Mouse (Mus musculus) lung, embryonic 14.5 days (tissue): ENCODE results near the gene Gtf3a. TPM values are rescaled to one million over a fixed set of nuclear protein-coding genes. Genes with fewer than 3 reads are reported as not detected.

Experiments used
- ATAC-seq: fragments of 200-750 bp; cut with Nextera tagmentation; 2 replicates; pipeline ENCODE4 v1.8.0; 2017; ENCODE audit warnings: mild to moderate bottlenecking, moderate TSS enrichment, moderate library complexity; ENCODE audit not compliant: insufficient read depth
- DNase-seq: peaks from one replicate; pipeline ENCODE4 v3.0.0-alpha.2; 2015
- H3K27ac ChIP-seq: fragments of 300-500 bp; sonication (generic); 2 replicates; pipeline ENCODE4 v1.5.1; 2014; ENCODE audit warnings: low read depth, mild to moderate bottlenecking, moderate library complexity
- H3K27me3 ChIP-seq: fragments of 300-500 bp; sonication (generic); 2 replicates; pipeline ENCODE4 v1.6.1; 2014; ENCODE audit warnings: low read length, control low read depth; ENCODE audit not compliant: insufficient read depth
- H3K36me3 ChIP-seq: fragments of 300-500 bp; sonication (generic); 2 replicates; pipeline ENCODE4 v1.6.1; 2014; ENCODE audit warnings: control low read depth; ENCODE audit not compliant: insufficient read depth
- H3K4me1 ChIP-seq: fragments of 300-500 bp; sonication (generic); 2 replicates; pipeline ENCODE4 v1.6.1; 2014; ENCODE audit warnings: antibody characterized with exemption, control low read depth; ENCODE audit not compliant: insufficient read depth
- H3K4me2 ChIP-seq: fragments of 300-500 bp; sonication (generic); 2 replicates; pipeline ENCODE4 v1.6.1; 2014; ENCODE audit warnings: mild to moderate bottlenecking
- H3K4me3 ChIP-seq: fragments of 300-500 bp; sonication (generic); 2 replicates; pipeline ENCODE4 v1.5.1; 2014; ENCODE audit warnings: low read depth, low read length
- H3K9ac ChIP-seq: fragments of 300-500 bp; sonication (generic); 2 replicates; pipeline ENCODE4 v1.6.1; 2014
- H3K9me3 ChIP-seq: fragments of 300-500 bp; sonication (generic); 2 replicates; pipeline ENCODE4 v1.6.1; 2016; ENCODE audit warnings: low read depth, low read length, control low read depth
- CTCF ChIP-seq: IDR thresholded peaks from 2 replicates; pipeline ENCODE4 v1.5.1; 2016; ENCODE audit warnings: antibody characterized with exemption, low read depth
- WGBS: fragments of 180-500 bp; shearing (Covaris S2); extraction: QIAGEN DNeasy Blood & Tissue Kit; methylation state at CpG from one replicate; pipeline ENCODE4 v1.1.7; 2014; 5-methylcytosine and 5-hydroxymethylcytosine counted together
- polyA plus RNA-seq: library from polyadenylated mRNA; unstranded; fragments of >200 nt; fragmentation: Nextera tagmentation; extraction: Ambion mirVana; gene quantifications from 2 replicates; pipeline ENCODE4 v1.2.1, GENCODE M21; 2014

The Gtf3a gene
- polyA plus RNA-seq, 1 experiment from 2014 or later = 130 TPM

- DNase-seq (no peak), ATAC-seq (no peak)
- Histone ChIP-seq H3K9ac (no peak overlapping the region), H3K9me3 (no peaks in the 10 kb centered on the region), H3K4me1 (peaks cover 7% of the 10 kb centered on the region; the same call in 1 of the 2 replicates), H3K27me3 (no peaks in the 10 kb centered on the region), H3K36me3 (peaks cover 22% of the 10 kb centered on the region), H3K4me2 (no peak overlapping the region), H3K4me3 (no peak overlapping the region), H3K27ac (no peak overlapping the region)
- no peak for TF ChIP-seq CTCF
- WGBS = 86% methylated on average over 6 of the region's 6 CpGs
These were observed 960 bp upstream of the Gtf3a start for GRCm38 (mm10) chr5:146947497-146947896.

- H3K9ac ChIP-seq = peak overlapping the region; percentile 52
- 15% methylated on average over 10 of the region's 10 CpGs for WGBS
- DNase-seq = no peak
- peaks cover 7% of the 10 kb centered on the region; the same call in 1 of the 2 replicates for H3K4me1 ChIP-seq
- H3K36me3 ChIP-seq = peaks cover 28% of the 10 kb centered on the region
- peak overlapping the region; percentile 83; the same call in 1 of the 2 replicates for H3K27ac ChIP-seq
- no peak for ATAC-seq
- H3K4me2 ChIP-seq = peak overlapping the region; percentile 92
- H3K4me3 ChIP-seq = peak overlapping the region; percentile 77
- no peaks in the 10 kb centered on the region for H3K9me3 ChIP-seq
- no peak for TF ChIP-seq CTCF
- no peaks in the 10 kb centered on the region for H3K27me3 ChIP-seq
These were observed 383 bp upstream of the Gtf3a start for GRCm38 (mm10) chr5:146948041-146948507.

GRCm38 (mm10) chr5:146954576-146954975 is 6.1 kb downstream of the Gtf3a start:
- H3K27ac ChIP-seq = no peak overlapping the region
- H3K36me3 ChIP-seq = peaks cover 90% of the 10 kb centered on the region
- 88% methylated on average over 7 of the region's 7 CpGs for WGBS
- no peak overlapping the region for H3K4me2 ChIP-seq
- no peak for TF ChIP-seq CTCF
- no peak overlapping the region for H3K4me3 ChIP-seq
- no peak for ATAC-seq
- no peaks in the 10 kb centered on the region for H3K9me3 ChIP-seq
- no peak for DNase-seq
- no peak overlapping the region for H3K9ac ChIP-seq
- peaks cover 5% of the 10 kb centered on the region; the same call in 1 of the 2 replicates for H3K4me1 ChIP-seq
- no peaks in the 10 kb centered on the region for H3K27me3 ChIP-seq

- no peak overlapping the region for H3K4me2 ChIP-seq
- H3K4me1 ChIP-seq = no peaks in the 10 kb centered on the region
- WGBS = 84% methylated on average over 5 of the region's 5 CpGs
- H3K9ac ChIP-seq = no peak overlapping the region
- TF ChIP-seq CTCF = no peak
- DNase-seq (no peak), ATAC-seq (no peak)
- H3K27me3 ChIP-seq = no peaks in the 10 kb centered on the region
- peaks cover 89% of the 10 kb centered on the region for H3K36me3 ChIP-seq
- no peak overlapping the region for H3K4me3 ChIP-seq
- no peak overlapping the region for H3K27ac ChIP-seq
- no peaks in the 10 kb centered on the region for H3K9me3 ChIP-seq
These were observed 7.2 kb downstream of the Gtf3a start for GRCm38 (mm10) chr5:146955651-146956050.

DNA sequence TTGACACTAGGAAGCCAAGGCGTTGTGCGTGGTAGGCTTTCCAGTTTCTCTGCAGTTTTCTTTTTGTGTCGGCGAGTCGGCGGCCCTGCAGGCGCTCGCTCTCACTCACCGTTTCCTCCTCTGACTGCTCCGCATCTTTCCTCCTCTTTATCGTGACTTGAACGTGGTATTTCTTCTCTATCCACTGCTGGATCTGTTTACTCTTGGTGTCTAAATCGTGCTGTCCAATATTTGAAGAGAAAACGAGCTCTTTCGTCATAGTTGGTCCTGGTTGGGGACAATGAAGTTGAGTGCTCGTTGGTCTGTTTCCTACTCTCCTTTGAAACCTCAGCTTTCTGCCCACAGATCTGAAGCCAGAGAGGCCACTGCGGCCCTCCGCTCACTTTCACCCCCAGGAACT is 8.2 kb downstream of the Gtf3a start:
- H3K27ac ChIP-seq = no peak overlapping the region
- ATAC-seq = no peak
- H3K4me2 ChIP-seq = no peak overlapping the region
- no peak overlapping the region for H3K4me3 ChIP-seq
- H3K4me1 ChIP-seq = no peaks in the 10 kb centered on the region
- no peak for DNase-seq
- peaks cover 79% of the 10 kb centered on the region for H3K36me3 ChIP-seq
- WGBS = 89% methylated on average over 18 of the region's 18 CpGs
- no peak for TF ChIP-seq CTCF
- H3K27me3 ChIP-seq = no peaks in the 10 kb centered on the region
- H3K9ac ChIP-seq = no peak overlapping the region
- H3K9me3 ChIP-seq = no peaks in the 10 kb centered on the region

DNA sequence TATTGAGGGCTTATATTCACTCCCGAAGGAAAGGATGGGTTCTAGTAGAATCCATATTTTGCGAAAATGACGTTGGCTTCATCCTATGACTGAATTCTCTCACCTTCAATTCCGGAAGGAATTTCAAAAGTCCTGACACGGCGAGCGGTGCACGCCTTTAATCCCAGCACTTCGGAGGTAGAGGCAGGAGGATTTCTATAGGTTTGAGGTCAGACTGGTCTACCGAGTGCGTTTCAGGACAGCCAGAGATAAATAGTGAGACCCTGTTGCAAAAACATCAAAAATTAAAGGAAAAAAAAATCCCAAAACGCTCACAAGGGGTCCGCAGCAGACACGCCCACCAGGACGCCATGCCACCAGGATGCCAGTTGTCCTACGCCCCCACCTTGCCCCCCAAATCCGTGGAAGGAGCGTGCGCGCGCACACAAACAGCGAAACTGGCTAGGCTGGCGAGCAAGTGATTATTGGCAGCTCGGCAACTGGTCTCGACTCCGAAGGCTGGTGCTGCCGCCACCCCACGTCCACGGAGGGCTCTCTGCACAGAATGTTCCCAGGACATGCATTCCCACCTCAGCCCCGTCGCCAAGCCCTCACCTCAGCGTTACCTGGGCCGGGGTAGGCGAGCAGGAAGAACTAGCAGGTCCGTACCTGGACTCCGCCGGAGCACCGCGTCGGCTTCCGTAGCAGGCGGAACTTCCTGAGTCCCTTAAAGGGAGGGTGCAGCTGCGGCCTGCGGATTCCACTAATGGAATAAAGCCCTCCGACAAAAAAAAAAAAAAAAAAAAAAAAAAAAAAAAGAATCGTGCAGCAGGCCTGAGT is 14.9 kb downstream of the Gtf3a start, which contains the start of gene Mtif3:
Gene Mtif3, minus strand, starts transcription at position 683 of the 819 bp plus-strand sequence.
- H3K9ac ChIP-seq = peak within 1 kb of the TSS; percentile 83
- peaks cover 15% of the 10 kb centered on the region for H3K36me3 ChIP-seq

DNA sequence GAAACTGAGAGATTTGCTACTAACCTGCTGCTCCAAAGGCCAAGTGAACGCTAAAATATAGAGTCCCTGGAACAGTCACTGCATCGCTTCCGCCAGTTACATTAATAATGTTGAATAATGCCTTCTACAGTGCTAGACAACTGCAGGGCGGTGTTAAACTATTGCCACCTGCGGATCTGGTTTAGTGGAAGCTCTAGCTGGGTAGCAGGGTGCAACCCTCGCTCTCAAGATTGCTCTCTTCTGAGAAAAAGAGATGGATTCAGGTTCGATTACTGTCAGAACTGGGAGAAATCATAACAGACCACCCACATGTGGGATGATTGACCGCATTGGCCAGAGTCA is 15.5 kb downstream of the Gtf3a start:
- ATAC-seq = 0 out of 2 replicates have a peak, but pooled peaks have one; percentile 22
- H3K4me3 ChIP-seq = peak overlapping the region; percentile 81
- DNase-seq = no peak
- H3K36me3 ChIP-seq = peaks cover 9% of the 10 kb centered on the region
- H3K9me3 ChIP-seq = no peaks in the 10 kb centered on the region
- WGBS = 52% methylated on average over 8 of the region's 8 CpGs
- H3K4me1 ChIP-seq = no peaks in the 10 kb centered on the region
- H3K4me2 ChIP-seq = peak overlapping the region; percentile 72
- TF ChIP-seq CTCF = no peak
- H3K27ac ChIP-seq = no peak overlapping the region
- H3K27me3 ChIP-seq = no peaks in the 10 kb centered on the region
- peak overlapping the region; percentile 83 for H3K9ac ChIP-seq

More for the DNA sequence above, 14.9 kb downstream of the Gtf3a start, which contains the start of gene Mtif3:
- peak; percentile 86 for ATAC-seq
- Histone ChIP-seq H3K4me1 (no peaks in the 10 kb centered on the region), H3K4me3 (peak within 1 kb of the TSS; percentile 81), H3K27me3 (no peaks in the 10 kb centered on the region), H3K9me3 (no peaks in the 10 kb centered on the region), H3K4me2 (peak within 1 kb of the TSS; percentile 72), H3K27ac (peak within 1 kb of the TSS; percentile 60; the same call in 1 of the 2 replicates)
- TF ChIP-seq CTCF = no peak
- peak; percentile 92 for DNase-seq
- WGBS = 1% methylated on average over 46 of the region's 46 CpGs
